Mouse (Mus musculus) layer of hippocampus, adult 2 months (tissue): ENCODE measurements at regions not wholly inside any gene's neighbourhood (a gene's known extent, or its start where the extent isn't known, plus 50 kb on each side); places are given as distances from the start of the nearest gene placed in this dataset.
A peak's percentile ranks its signal among the peaks of the same experiment; 100 is the strongest.

Experiments used
- DNase-seq, 2 experiments: peaks; one replicate each; pipeline ENCODE4 v3.0.0; 2022; ENCODE audit warnings: low spot score in 2 of 2
- H3K27ac ChIP-seq: fragments of 200-600 bp; 2 replicates; pipeline ENCODE4 v1.8.1; 2022
- H3K4me3 ChIP-seq: fragments of 200-600 bp; 2 replicates; pipeline ENCODE4 v1.8.1; 2022; ENCODE audit warnings: mild to moderate bottlenecking
- CTCF ChIP-seq: fragments of 200-600 bp; conservative IDR thresholded peaks from 2 replicates; pipeline ENCODE4 v1.8.1; 2022; ENCODE audit warnings: antibody characterized with exemption, mild to moderate bottlenecking, moderate library complexity
- microRNA-seq, 2 experiments: library from miRNA; unstranded; fragments of <30 nt; microRNA quantifications; one replicate each; pipeline ENCODE4 v1.2.0; 2021

DNA sequence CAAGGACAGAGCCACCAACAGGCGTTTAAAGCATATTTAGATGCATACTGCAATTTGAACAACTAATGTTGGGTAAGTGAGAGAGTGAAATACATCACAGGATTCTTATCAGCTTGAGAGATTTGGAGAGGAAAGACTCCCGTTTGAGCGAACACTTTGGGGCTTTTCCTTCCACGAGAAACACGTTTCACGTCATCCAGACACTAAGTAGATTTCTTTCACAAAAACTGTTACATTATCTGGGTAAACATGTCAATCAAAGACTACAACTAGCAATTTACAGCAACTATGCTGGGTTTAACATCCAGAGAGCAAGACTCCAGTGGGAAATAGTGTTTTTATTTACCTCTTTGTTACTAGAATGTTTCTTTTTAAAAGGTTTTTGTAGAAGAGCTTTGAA lies 238.3 kb upstream of the Tenm2 start:
- H3K4me3 ChIP-seq = no peak overlapping the region
- no peak for TF ChIP-seq CTCF
- H3K27ac ChIP-seq = no peak overlapping the region
- DNase-seq = no peak

DNA sequence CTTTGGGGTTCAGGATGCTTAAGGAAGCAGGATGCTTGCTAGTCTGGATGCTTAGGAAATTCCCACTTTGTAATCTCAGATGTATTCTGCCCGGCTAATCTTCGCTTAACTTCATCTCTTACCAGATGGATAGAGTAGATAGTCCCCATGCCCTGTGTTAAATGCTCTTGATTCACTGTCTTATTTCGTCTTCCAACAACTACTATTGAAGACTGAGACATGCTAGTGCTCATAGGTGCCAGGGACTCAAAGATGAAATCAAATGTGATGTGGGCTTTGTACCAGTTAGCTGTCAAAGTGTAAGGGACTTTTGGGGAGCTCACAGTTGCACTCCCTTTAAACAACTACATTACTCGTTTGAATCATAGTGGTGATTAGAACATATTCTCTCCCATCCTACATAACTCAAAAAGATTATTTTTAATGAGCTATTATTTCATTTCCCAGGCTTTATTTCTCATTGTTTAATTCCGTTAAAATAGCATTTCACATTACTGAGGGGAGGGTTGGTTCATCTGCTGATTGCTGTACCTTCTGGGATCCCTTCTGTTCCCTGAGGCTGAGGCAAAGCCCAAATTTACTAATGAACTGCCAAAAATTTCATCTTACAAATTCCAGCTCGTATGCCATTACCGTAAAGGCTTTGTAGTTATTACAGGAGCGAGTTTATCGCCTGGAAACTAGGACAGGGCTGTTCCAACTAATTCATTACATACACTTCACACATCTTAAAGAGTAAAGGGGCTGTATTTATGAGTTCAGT lies 228.1 kb upstream of the Tenm2 start:
- no peak overlapping the region for H3K4me3 ChIP-seq
- DNase-seq = peak; percentile 80 to 83
- no peak for TF ChIP-seq CTCF
- H3K27ac ChIP-seq = no peak overlapping the region

GRCm38 (mm10) chr11:37462375-37462774 lies 226.6 kb upstream of the Tenm2 start:
- Histone ChIP-seq H3K27ac (no peak overlapping the region), H3K4me3 (no peak overlapping the region)
- no peak for DNase-seq
- no peak for TF ChIP-seq CTCF

DNA sequence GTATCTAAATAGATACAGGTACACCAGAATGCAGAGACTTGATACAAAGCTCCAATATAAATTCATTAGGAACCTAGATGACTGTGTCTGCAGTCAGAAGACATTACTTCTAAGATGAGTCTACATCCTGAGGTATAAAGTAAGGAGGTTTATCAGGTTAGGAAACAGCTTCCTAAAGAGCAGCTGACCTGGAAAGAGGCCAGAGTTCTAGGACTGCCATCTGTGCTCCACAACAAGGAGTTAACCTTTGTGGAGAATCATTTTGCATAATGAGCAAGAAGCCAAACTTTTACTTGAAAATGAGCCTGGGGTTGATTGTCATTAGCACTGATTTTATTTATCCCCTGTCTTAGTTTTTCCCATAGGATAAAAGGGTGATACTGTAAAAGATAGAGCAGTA lies 211.6 kb upstream of the Tenm2 start:
- H3K27ac ChIP-seq = no peak overlapping the region
- DNase-seq = no peak
- no peak for TF ChIP-seq CTCF
- H3K4me3 ChIP-seq = no peak overlapping the region

- no peak for DNase-seq
- no peak for TF ChIP-seq CTCF
- no peak overlapping the region for H3K4me3 ChIP-seq
- H3K27ac ChIP-seq = no peak overlapping the region
Measured at GRCm38 (mm10) chr11:37446626-37447025, 210.9 kb upstream of the Tenm2 start.

DNA sequence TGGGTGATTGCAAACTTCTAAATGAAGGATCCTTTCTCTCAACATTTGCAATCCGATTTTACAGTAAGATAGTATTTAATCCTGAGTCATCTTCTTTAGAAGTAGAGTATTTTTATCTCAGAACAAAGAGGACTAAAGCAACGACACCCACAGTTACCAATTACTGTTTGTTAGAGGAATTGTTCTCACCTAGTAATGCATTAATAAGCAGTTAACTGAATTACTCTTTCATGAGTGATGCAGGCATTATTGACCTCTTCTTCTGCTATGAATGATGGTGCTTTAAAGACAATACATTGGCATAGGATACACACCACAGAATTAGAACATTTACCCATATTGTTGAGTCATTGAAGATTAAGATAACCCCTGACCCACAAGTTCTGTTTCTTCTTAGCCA lies 207.0 kb upstream of the Tenm2 start:
- no peak overlapping the region for H3K4me3 ChIP-seq
- DNase-seq = no peak
- H3K27ac ChIP-seq = no peak overlapping the region
- no peak for TF ChIP-seq CTCF

DNA sequence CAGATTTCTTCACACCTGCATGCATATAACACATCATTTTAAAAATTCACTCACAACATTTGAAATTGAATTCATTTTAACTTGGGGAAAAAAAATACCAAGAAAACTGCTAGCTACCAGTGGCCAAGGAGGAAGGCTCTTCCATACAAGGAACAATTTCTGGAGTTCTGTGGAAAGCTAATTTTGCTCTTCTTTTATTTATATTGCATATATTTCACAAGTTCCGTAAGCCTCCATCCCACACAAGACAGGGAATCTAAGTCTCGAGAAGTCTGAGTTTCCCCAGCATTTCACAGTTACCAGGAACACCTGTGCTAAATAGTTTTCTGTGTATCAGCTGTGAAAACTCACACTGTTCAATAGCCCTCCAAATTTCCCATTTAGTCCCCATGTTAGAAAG lies 198.8 kb upstream of the Tenm2 start:
- TF ChIP-seq CTCF = no peak
- no peak overlapping the region for H3K4me3 ChIP-seq
- DNase-seq = no peak
- no peak overlapping the region for H3K27ac ChIP-seq

DNA sequence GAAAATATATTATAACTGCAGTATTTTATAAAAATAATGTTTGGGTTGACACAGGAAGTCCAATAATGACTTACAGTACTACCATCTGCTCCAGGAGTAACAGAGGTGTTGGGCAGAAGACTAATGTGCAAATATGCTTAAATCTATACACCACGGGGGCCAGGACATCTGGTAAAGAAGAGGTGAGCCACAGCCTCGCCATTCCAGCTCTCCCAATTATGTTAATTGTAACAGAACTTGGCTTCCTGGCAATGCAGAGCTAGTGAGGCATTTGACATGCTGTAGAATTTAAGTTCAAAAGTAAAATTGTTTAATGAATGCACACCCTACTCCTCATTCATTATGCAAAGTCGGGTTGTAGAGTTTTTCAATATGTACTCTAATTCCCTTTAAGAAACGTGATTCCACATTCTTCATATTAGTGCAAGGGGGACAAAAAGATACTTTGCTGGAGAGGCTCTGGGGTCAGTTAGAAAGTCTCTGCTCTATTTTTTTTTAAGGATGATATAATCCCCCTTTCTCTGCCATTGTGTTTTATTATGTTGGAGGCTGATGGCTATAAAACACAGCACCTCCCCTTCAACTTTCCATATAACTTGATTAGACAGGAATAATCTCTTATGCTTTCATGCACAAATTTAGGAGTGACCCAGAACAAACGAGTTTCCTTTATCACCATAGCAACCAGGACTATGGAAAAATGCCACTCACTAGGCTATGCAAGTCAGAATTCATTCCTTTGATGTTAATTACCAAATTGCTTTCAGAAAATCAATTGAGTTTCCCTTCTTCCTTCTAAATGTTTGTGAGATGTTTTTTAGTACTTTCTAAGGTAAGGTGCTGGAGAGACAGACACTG lies 188.8 kb upstream of the Tenm2 start:
- H3K4me3 ChIP-seq = no peak overlapping the region
- no peak overlapping the region for H3K27ac ChIP-seq
- TF ChIP-seq CTCF = no peak
- DNase-seq = no peak

GRCm38 (mm10) chr11:37412868-37413267 lies 177.1 kb upstream of the Tenm2 start:
- no peak for DNase-seq
- Histone ChIP-seq H3K27ac (no peak overlapping the region), H3K4me3 (no peak overlapping the region)
- no peak for TF ChIP-seq CTCF

DNA sequence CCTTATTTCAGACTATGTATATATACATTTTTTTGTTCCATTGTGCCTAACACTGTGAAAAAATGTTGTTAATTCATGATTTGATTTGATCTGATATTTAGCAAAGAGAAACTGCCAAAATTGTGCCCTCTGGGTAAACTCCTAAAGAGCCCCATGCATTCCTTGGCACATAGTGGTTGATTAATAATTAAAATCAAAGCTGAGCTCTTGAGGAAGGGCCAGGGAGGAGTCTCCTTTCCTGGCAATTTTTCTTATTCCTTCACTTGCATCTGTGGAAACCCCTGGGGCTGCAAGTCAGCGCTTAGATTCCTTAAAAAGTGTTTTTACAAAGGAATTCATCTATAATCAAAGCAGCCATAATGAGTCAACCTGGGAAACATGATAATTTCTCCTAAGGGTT lies 132.2 kb upstream of the Tenm2 start:
- no peak for DNase-seq
- Histone ChIP-seq H3K4me3 (no peak overlapping the region), H3K27ac (no peak overlapping the region)
- TF ChIP-seq CTCF = no peak

GRCm38 (mm10) chr11:37364430-37364829 lies 128.7 kb upstream of the Tenm2 start:
- Histone ChIP-seq H3K27ac (peak overlapping the region; percentile 11; the same call in 1 of the 2 replicates), H3K4me3 (no peak overlapping the region)
- no peak for TF ChIP-seq CTCF
- peak; percentile 72 to 88 for DNase-seq

DNA sequence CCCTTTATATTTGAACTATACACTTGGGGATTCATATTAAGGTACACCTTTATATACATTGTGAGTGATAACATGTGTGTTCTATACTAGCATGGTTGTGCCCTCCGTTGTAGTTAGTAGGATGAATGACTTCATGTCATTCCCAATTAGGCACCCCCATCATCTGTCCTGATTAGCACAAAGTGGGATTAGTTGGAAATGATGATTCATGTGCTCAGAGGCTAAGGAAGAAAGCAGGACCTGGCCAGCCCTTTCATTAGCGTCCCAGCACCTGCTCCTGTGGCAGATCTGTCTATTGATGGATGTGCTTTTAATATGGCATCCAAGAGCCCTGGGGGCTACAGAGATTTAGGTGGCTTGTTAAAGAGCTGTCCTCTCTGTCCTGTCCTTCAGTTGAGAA lies 119.3 kb upstream of the Tenm2 start:
- Histone ChIP-seq H3K4me3 (no peak overlapping the region), H3K27ac (no peak overlapping the region)
- TF ChIP-seq CTCF = no peak
- DNase-seq = no peak

- peak in 1 of 2 experiments; percentile 4 for DNase-seq
- TF ChIP-seq CTCF = no peak
- no peak overlapping the region for H3K4me3 ChIP-seq
- no peak overlapping the region for H3K27ac ChIP-seq
Measured at GRCm38 (mm10) chr11:37309691-37310090, 73.9 kb upstream of the Tenm2 start.

- Histone ChIP-seq H3K4me3 (no peak overlapping the region), H3K27ac (no peak overlapping the region)
- no peak for TF ChIP-seq CTCF
- DNase-seq = no peak
Measured at GRCm38 (mm10) chr11:37306656-37307055, 70.9 kb upstream of the Tenm2 start.

Small RNA genes in the stretch of these regions (microRNA-seq; reads per million reads assigned to microRNA genes)
- gene Gm25693 = 0 reads per million in 2 experiments
